Mouse (Mus musculus): Measurements from ENCODE around the gene Hhex. TPM values are rescaled to one million over a fixed set of nuclear protein-coding genes. Genes with fewer than 3 reads are reported as not detected.

Gene Hhex
- total RNA-seq, 2 experiments from 2014 or later, result 26.5 to 113 TPM

DNA sequence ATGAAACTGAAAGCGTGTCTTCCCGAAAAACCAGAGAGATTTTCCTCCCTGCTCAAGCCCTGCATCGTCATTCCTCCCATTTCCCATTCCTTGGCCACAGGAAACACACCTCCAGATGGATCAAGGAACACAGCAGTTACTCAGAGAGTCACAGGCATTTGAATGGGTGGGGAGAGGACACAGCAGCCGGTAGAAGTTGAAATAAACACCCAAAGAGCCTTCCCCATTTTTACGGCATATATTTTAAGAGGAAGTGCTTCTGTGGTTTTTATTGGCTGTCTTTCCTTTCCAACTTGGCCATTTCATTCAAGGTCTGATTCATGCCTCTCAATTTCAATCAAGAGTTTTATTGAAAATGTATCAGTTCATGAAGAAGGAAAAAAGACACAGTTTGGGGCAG lies 13.6 kb downstream of the Hhex start:
- ATAC-seq (ENCODE audit: poor library complexity, severe bottlenecking), result peak; percentile 89

DNA sequence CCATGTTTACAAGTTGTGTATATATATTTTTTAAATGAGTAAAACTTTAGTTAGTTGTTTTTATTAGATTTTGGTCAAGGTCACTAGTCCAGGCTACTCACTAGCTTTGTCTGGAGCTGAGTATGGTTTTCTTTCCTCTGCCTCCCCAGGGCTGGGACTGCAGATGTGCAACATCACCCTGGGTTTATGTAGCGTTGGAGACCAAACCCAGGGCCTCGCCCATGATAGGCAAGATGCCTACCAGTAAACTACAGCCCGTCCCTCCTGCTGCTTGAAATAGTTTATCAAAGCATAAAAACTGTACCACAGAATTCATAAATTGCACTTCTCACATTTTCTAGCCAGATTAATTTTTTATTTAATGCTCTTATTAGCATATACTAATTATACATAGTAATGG lies 14.6 kb downstream of the Hhex start:
- no peak for ATAC-seq (ENCODE audit: poor library complexity, severe bottlenecking)

DNA sequence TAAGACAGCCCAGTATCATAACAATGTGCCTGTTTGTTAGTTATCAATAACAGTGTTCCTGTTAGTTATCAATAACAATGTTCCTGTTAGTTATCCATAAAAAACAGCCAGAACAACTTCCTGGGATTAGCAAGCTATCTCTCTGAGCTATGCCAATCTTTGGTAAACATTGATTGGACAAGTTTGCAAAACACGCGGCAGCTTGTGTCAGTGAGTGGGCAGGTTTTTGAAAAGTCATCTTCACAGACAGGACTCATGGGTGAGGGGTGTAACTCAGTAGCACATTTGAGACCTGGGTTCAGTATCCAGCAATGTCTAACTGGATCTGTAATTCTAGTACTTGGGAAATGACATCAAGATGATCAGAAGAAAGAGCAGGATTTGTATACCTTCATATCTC lies 20.9 kb downstream of the Hhex start:
- no peak for ATAC-seq (ENCODE audit: poor library complexity, severe bottlenecking)

DNA sequence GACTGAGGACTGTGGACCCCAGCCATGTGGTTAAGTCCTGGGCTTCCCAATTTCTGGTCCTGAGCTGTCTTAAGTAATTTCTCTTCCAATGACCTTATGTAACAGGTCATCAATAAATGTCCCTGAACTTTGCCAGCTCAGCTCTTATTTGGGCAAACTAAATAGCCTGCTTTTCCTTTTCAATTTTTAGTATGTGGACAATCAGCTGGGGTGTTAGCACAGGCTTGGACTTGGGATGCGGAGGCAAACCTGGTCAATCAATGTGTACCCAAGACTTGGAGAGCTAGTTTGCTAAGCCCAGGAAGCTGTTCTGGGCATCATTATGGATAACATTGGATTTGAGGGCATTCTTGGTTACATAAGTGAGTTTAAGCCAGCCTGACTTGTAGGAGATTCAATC lies 21.4 kb downstream of the Hhex start:
- ATAC-seq (ENCODE audit: poor library complexity, severe bottlenecking), result no peak

DNA sequence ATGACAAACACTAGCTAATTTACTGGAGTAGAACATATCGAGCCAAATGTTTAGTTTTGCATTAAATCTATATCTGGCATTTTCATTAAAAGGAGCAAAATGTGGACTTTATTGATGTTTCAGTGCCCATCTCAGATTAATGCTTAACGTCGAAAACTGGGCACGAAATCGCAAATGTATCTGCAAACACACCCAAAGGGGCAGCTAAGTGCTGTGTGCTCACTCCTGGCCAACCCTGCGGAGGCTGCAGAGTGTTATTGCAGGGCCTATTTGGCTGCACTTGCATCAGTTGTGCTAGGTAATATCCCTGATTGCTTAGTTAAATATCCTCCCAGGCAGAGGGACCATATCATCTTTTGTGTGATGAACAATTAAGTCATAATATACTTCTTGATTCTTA lies 23.4 kb downstream of the Hhex start:
- ATAC-seq (ENCODE audit: poor library complexity, severe bottlenecking), result no peak

DNA sequence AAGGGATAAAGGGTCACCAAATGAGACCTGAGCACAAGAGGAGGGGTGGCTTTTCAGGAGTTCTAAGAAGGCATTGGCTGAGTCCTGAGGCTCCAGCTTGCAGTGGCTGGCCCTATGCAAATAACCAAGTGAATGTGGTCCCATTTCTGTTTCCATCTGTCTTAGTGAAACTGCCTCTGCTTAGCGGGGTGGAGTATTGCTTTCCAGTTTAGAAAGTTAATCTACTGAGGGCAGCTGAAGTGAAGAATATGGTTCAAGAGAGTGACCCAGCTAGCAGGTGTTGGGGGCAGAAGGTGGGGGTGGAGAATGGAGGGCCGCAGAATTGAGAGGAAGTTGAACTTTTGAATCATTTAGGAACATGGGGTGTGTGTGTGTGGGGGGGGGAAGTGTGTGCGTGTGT lies 31.8 kb downstream of the Hhex start:
- 0 out of 2 replicates have a peak, but pooled peaks have one; percentile 24 for ATAC-seq (ENCODE audit: poor library complexity, severe bottlenecking)

DNA sequence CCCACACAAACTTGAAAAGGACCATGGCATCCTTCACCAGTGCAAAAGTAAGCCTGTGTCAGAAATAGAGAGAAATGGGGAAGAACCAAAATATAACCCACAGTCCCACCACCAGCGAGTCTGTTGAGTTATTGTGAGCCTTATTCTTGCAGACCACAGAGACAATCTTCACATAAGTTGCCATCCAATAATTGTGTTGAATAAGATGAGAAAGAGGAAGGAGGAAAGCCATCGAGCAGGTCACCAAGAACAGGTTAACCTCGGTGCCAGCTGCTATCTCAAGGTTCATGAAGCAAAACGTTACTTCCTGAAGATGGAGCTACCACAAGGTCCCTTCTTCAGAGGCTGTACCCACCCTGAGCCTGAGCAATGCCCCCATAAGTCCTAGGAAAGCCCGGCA lies 32.4 kb downstream of the Hhex start:
- ATAC-seq (ENCODE audit: poor library complexity, severe bottlenecking), result no peak

DNA sequence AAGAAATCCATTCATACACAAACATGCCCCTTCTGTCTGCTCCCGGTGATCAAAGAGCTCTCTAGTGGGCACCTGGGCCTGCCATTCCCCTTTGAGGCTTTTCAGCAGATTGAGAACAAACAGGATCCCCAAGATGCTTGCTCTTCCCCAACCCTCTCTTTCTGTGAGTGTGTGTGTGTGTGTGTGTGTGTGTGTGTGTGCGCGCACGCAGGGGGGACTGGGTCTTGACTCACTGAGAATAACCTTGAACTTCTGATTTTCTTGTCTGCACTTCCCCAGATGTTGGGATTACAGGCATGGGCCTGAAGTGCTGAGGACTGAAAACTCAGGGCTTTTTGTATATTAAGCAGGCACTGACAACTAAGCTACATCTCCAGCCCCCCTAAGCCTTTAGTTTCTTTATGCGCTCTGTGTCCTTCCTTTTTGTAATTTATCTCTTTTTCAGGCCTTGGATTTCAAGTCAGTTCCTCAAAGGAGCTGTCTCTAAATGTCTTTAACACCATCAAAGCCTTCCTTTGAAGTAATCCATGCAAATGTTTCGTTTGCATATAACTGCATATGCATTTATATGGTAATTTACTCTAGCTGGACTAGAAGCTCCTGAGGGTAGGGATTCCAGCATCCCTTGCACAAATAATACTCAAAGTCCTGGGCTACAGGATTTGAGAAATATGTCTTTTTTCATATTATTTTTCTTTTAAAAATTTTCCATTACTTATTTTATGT lies 34.4 kb downstream of the Hhex start:
- no peak for ATAC-seq (ENCODE audit: poor library complexity, severe bottlenecking)

DNA sequence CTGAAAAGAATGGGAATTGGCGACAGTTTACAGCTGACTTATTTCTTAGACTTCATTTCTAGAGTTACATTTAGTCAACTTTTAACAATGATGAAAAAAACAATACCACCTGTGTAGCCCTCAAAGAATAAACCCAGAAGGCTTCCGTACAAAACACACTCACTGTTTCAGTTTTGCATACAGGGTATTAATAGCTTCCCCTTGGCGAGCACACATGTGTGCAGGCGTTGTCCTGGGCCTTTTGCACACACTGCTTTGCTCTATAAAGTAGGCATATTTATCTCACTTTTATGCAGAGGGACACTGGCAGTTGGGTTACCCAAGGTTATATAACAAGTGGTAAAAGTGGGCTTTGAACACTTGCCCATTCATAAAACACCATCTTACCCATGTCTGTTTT lies 37.1 kb downstream of the Hhex start:
- ATAC-seq (ENCODE audit: poor library complexity, severe bottlenecking), result no peak

DNA sequence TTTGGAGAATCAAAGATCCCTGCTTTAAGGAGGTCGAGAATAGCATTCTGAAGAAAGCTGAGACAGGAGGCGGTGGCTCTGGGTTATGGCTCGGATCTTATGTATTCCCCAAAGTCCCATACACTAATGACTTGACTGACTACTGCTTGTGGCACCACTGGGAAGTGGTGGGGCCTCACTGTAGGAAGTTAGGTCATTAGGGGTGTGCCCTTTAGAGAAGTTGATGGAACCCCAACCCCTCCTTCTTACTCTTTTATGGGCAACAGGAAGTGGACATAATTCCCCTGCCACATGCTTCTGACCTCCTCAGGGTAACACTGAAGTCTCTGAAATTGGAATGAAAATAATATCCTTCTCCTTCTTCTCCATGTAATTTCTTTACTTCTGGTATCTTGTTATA lies 38.0 kb downstream of the Hhex start:
- peak; percentile 96 for ATAC-seq (ENCODE audit: poor library complexity, severe bottlenecking)

DNA sequence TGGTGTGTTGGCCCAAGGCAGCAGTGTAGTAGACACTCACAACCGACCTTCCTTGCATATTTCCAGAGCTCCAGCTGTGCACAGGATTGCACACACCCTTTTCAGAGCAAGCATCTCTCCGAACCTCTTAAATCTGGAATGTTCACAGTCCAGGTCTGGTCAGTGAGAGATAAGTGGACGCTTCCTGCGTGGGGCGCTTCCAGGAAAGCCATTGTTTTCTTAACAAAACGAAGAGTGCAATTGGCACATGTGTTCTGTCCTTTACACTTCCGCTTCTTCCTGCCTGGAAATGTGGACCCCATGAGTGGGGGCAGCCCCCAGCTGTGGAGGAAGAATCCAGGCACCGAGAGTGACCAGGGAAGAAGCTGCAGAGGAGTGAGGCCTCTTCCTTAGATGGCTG lies 47.1 kb downstream of the Hhex start:
- no peak for ATAC-seq (ENCODE audit: poor library complexity, severe bottlenecking)

DNA sequence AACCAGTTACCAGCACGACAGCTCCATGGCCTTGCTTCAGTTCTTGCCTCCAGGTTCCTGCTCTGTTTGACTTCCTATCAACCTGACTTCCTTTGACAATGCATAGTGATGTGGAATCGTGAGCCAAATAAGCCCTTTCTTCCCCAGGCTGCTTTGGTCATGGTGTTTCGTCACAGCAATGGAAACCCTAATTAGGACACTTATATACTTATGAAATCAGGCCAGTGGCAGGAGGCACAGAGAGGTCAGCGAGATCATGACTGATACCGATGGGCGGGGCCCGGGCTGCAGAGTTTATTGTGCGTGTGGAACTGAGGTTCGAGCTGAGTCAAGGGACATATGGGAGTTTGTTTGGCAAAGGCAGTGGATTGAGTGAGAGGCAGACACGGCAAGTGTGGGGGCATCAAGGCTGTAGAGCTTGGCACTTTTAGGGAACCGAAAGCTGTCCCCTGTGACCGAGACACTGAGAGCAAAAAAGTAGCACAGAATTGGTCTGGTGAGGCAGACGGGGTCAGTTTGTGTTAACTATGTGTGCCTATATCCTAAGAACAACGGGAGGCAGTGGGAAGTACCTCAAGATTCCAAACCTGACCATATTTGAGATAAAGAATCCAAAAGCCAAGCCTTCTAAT lies 48.1 kb downstream of the Hhex start:
- peak; percentile 91 for ATAC-seq (ENCODE audit: poor library complexity, severe bottlenecking)

DNA sequence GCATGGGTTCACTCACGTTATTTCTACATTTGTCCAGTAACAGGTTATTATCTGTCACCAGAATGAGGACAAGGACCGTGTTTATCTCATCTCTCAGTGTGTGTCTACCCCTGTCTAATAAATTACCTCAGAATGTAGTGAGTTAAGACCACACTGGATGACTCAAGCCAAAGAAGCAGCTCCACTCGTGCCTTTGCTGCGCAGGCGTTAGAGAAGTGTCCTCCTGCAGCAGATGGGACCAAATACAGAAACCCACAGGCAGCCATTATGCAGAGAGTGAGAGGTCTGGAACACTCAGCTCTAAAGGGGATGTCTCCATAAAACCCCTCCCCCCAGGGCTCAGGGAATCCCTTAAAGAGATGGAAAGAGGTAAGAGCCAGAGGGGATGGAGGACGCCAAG lies 50.2 kb downstream of the Hhex start:
- no peak for ATAC-seq (ENCODE audit: poor library complexity, severe bottlenecking)

DNA sequence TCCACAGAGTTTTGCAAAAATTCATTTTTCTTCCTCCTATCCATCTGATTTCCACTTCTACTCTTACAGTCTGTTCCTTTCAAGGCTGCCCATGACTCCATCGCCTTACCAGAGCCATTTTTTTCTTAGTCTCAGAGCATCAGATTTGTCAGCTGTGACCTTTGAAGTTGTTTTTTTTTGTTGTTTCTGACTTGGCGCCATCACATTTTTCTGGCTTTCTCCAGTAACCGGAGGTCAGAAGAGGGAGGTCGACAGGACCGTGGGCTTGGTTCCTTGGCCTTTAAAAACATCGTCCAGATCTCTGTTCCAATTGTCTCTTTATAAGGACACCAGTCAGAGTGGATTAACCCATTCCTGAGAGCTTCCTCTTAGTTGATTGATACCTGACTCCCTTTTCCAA lies 52.2 kb downstream of the Hhex start:
- ATAC-seq (ENCODE audit: poor library complexity, severe bottlenecking), result no peak

DNA sequence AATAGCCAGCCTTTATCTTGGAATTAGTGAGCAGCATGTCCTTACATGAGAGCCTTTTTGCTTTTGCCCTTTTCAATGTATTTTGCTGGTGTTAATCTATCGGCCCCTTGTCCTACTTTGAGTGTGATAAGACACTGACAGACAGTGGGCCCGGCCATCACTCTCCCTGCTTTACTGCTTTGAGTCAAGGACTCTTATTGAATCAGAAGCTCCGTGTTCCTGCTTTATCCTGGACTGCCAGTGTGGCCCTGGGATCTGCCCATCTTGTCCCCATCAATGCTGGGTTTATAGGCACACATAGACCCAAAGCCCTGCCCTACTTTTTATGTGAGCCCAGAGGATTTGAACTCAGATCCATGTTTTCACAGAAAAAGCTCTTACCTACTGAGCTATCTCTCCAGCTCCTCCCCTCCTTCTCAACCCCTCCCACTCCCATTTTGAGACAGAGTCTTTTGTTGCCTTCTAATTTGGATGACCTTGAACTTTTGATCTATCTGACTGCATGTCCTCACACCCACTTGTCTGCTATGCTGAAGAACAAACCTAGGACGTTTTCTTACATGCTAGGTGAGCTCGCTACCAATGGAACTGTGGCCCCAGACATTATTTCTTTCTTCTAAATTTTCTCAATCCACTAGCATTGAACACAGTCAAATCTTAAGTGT lies 53.3 kb downstream of the Hhex start:
- ATAC-seq (ENCODE audit: poor library complexity, severe bottlenecking), result no peak

DNA sequence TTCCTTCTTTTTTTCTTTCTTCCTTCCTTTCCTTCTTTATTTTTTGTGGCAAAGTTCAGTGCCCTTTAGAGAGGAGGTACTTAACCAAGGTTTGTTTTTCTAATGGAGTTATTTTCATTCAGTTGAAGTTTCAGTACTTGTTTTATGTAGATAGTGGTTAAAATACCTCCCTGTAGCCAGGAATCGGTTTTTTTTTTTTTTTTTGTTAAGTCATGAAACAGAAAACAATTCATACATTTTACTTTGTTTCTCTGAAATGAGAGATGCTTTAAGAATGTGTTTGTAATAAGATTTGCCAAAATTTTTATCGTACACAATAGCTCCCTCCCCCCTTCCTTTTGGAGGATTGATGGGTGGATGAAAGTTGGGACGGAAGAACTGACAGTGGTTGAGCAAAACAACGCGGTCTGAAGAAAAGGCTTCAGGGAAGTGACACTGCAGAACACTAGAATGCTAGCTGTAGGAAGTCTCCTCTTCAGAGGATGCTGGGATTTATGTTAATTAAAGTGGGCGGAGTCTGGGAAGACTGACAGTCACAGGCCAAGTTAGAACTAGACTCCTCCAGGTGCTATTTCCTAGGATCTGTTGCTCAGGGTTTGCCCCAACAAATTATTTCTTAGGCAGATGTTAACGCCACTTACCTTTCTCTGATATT lies 54.1 kb downstream of the Hhex start:
- ATAC-seq (ENCODE audit: poor library complexity, severe bottlenecking), result peak; percentile 90

Other genes starting within 250 kb of the Hhex start
- gene March5, start 227.3 kb upstream of the Hhex start, total RNA-seq (2015), result 84.3 and 90.3 TPM in 2 replicates
- gene March5, start 227.3 kb upstream of the Hhex start, total RNA-seq (2017), result 52.5 and 52.6 TPM in 2 replicates
- 0.58 and 1.2 TPM in 2 replicates for gene Cpeb3, start 226.2 kb upstream of the Hhex start, total RNA-seq (2015)
- gene Cpeb3, start 226.2 kb upstream of the Hhex start, total RNA-seq (2017), result 0.37 and 1.3 TPM in 2 replicates
- gene Ide, start 97.0 kb upstream of the Hhex start, total RNA-seq (2015), result 41.2 and 47.1 TPM in 2 replicates
- gene Ide, start 97.0 kb upstream of the Hhex start, total RNA-seq (2017), result 32.2 and 45.0 TPM in 2 replicates
- gene Kif11, start 58.4 kb upstream of the Hhex start, total RNA-seq (2015), result 128 and 136 TPM in 2 replicates
- gene Kif11, start 58.4 kb upstream of the Hhex start, total RNA-seq (2017), result 223 and 233 TPM in 2 replicates
- 67.1 and 69.4 TPM in 2 replicates for gene Exoc6, start 115.6 kb downstream of the Hhex start, total RNA-seq (2015)
- gene Exoc6, start 115.6 kb downstream of the Hhex start, total RNA-seq (2017), result 96.3 and 108 TPM in 2 replicates

Data from megakaryocyte, adult 5-6 weeks (primary cell).